Mouse (Mus musculus): ENCODE measurements around the gene Trim67. TPM values are rescaled to one million over a fixed set of nuclear protein-coding genes. Genes with fewer than 3 reads are reported as not detected.

Gene Trim67
- polyA plus RNA-seq, 1 experiment = 0.30 TPM

GRCm38 (mm10) chr8:124755481-124755880 lies 37.4 kb upstream of the Trim67 start:
- Histone ChIP-seq H3K27me3 (replicated peaks; ENCODE audit: control insufficient read depth, insufficient read depth, low read length) (no peaks in the 10 kb centered on the region), H3K27ac (ENCODE audit: insufficient read depth, low read depth, low read length) (no peak overlapping the region), H3K4me1 (ENCODE audit: control insufficient read depth, insufficient read depth, low read length) (no peaks in the 10 kb centered on the region; the same call in 1 of the 2 replicates), H3K4me3 (ENCODE audit: insufficient read depth, low read depth, low read length) (no peak overlapping the region), H3K36me3 (ENCODE audit: control insufficient read depth, insufficient read depth, low read length) (no peaks in the 10 kb centered on the region)
- DNase-seq = no peak
- WGBS = 83% methylated on average over 8 of the region's 8 CpGs
- TF ChIP-seq POLR2A (IDR thresholded peaks at IDR 0.05; ENCODE audit: low read depth, low read length) (no peak), CTCF (conservative IDR thresholded peaks at IDR 0.05; ENCODE audit: insufficient read depth, insufficient read length, low read depth, low read length) (no peak)

DNA sequence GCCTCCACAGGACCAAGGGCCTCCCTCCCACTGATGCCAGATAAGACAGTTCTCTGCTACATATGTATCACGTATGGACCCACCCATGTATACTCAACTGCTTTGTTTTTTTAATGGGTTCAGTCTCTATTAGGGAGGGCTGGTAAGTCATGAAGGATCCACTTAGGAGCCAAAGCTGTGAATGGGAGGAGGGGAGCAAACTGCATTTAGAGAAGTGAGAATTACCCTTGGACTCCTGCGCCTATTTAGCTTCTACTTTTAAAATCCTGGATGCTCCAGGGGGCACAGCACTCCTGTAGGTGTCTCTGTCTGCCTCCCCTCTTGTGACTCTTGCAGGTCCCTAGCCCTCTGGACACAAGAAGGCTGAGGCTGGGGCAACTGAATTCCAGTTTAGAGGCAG lies 36.7 kb upstream of the Trim67 start:
- TF ChIP-seq CTCF (conservative IDR thresholded peaks at IDR 0.05; ENCODE audit: insufficient read depth, insufficient read length, low read depth, low read length) (no peak), POLR2A (IDR thresholded peaks at IDR 0.05; ENCODE audit: low read depth, low read length) (no peak)
- Histone ChIP-seq H3K36me3 (ENCODE audit: control insufficient read depth, insufficient read depth, low read length) (no peaks in the 10 kb centered on the region), H3K27me3 (replicated peaks; ENCODE audit: control insufficient read depth, insufficient read depth, low read length) (no peaks in the 10 kb centered on the region), H3K27ac (ENCODE audit: insufficient read depth, low read depth, low read length) (no peak overlapping the region), H3K4me1 (ENCODE audit: control insufficient read depth, insufficient read depth, low read length) (no peaks in the 10 kb centered on the region; the same call in 1 of the 2 replicates), H3K4me3 (ENCODE audit: insufficient read depth, low read depth, low read length) (no peak overlapping the region)
- WGBS = 80% methylated on average over 2 of the region's 2 CpGs
- DNase-seq = no peak

DNA sequence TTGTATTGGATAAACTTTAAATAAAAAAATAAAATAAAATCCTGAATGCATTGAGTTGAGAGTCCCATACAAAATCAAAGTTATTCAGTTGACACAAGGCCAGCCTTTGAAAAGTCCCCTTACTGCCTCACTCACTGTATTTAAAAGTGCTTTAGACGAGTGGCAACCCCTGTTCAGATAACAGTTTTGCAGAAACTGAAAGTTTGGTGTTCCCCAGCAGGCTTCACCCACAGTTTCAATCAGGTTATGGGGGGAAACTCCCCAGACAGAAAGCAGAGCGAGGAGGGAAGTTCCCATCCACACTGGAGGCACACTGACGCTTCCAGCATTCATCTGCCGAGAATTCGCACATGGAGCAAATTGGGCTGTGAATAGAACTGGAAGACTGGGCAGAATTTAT lies 36.3 kb upstream of the Trim67 start:
- no peak for DNase-seq
- Histone ChIP-seq H3K4me3 (ENCODE audit: insufficient read depth, low read depth, low read length) (no peak overlapping the region), H3K27ac (ENCODE audit: insufficient read depth, low read depth, low read length) (no peak overlapping the region), H3K27me3 (replicated peaks; ENCODE audit: control insufficient read depth, insufficient read depth, low read length) (no peaks in the 10 kb centered on the region), H3K4me1 (ENCODE audit: control insufficient read depth, insufficient read depth, low read length) (no peaks in the 10 kb centered on the region; the same call in 1 of the 2 replicates), H3K36me3 (ENCODE audit: control insufficient read depth, insufficient read depth, low read length) (no peaks in the 10 kb centered on the region)
- WGBS = 83% methylated on average over 5 of the region's 5 CpGs
- TF ChIP-seq CTCF (conservative IDR thresholded peaks at IDR 0.05; ENCODE audit: insufficient read depth, insufficient read length, low read depth, low read length) = no peak
- TF ChIP-seq POLR2A (IDR thresholded peaks at IDR 0.05; ENCODE audit: low read depth, low read length) = no peak

GRCm38 (mm10) chr8:124758544-124758943 lies 34.3 kb upstream of the Trim67 start:
- no peaks in the 10 kb centered on the region; the same call in 1 of the 2 replicates for H3K4me1 ChIP-seq (ENCODE audit: control insufficient read depth, insufficient read depth, low read length)
- H3K36me3 ChIP-seq (ENCODE audit: control insufficient read depth, insufficient read depth, low read length) = no peaks in the 10 kb centered on the region
- H3K27me3 ChIP-seq (replicated peaks; ENCODE audit: control insufficient read depth, insufficient read depth, low read length) = no peaks in the 10 kb centered on the region
- DNase-seq = peak; percentile 31
- H3K4me3 ChIP-seq (ENCODE audit: insufficient read depth, low read depth, low read length) = no peak overlapping the region
- 37% methylated on average over 3 of the region's 3 CpGs for WGBS
- H3K27ac ChIP-seq (ENCODE audit: insufficient read depth, low read depth, low read length) = no peak overlapping the region
- TF ChIP-seq CTCF (conservative IDR thresholded peaks at IDR 0.05; ENCODE audit: insufficient read depth, insufficient read length, low read depth, low read length) = peak; percentile 80
- TF ChIP-seq POLR2A (IDR thresholded peaks at IDR 0.05; ENCODE audit: low read depth, low read length) = no peak

DNA sequence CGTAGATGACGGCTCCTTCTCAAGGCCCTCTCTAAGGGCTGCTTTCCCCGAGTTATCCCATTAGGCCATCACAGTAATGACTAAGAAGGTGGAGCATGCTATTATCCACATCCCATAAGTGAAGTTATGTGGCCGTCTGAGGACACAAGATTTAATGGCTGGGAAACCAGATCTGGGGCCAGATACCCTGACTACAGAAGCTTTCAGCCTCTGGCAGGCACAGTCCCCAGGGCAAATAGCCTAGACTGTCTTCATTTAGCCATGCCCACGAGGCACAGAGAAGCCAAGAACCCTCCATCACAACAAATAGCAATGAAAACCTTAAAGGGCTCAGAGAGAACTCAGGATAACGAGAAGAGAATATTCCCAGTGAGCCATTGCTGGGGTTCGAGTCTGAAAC lies 29.8 kb upstream of the Trim67 start:
- DNase-seq = no peak
- no peak overlapping the region for H3K4me3 ChIP-seq (ENCODE audit: insufficient read depth, low read depth, low read length)
- no peaks in the 10 kb centered on the region for H3K4me1 ChIP-seq (ENCODE audit: control insufficient read depth, insufficient read depth, low read length)
- WGBS = 67% methylated on average over 7 of the region's 7 CpGs
- H3K36me3 ChIP-seq (ENCODE audit: control insufficient read depth, insufficient read depth, low read length) = no peaks in the 10 kb centered on the region
- no peak for TF ChIP-seq POLR2A (IDR thresholded peaks at IDR 0.05; ENCODE audit: low read depth, low read length)
- no peak overlapping the region for H3K27ac ChIP-seq (ENCODE audit: insufficient read depth, low read depth, low read length)
- no peaks in the 10 kb centered on the region for H3K27me3 ChIP-seq (replicated peaks; ENCODE audit: control insufficient read depth, insufficient read depth, low read length)

DNA sequence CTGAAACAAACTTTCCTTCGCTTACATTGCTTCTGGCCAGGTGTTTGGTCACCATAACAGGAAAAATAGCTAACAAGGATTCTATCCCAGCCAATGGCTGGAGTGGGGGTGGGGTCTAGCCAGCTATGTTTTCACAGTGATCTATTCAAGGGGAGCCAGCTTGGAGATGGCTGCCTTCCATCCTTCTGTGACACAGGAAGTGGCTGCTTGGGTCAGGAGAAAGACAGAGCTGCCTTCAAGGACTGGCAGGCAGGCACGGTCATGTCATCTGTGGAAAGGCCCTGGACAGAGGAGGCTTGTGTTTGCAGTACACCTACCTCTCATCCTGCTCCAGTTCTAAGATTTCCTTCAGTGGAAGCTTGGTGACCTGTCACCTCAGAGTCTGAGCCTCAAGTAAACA lies 20.5 kb upstream of the Trim67 start:
- 73% methylated on average over 2 of the region's 2 CpGs for WGBS
- no peak for DNase-seq
- Histone ChIP-seq H3K4me3 (ENCODE audit: insufficient read depth, low read depth, low read length) (no peak overlapping the region), H3K27ac (ENCODE audit: insufficient read depth, low read depth, low read length) (no peak overlapping the region), H3K4me1 (ENCODE audit: control insufficient read depth, insufficient read depth, low read length) (no peaks in the 10 kb centered on the region), H3K36me3 (ENCODE audit: control insufficient read depth, insufficient read depth, low read length) (no peaks in the 10 kb centered on the region), H3K27me3 (replicated peaks; ENCODE audit: control insufficient read depth, insufficient read depth, low read length) (no peaks in the 10 kb centered on the region)
- TF ChIP-seq POLR2A (IDR thresholded peaks at IDR 0.05; ENCODE audit: low read depth, low read length) (no peak), CTCF (conservative IDR thresholded peaks at IDR 0.05; ENCODE audit: insufficient read depth, insufficient read length, low read depth, low read length) (no peak)

- Histone ChIP-seq H3K4me1 (ENCODE audit: control insufficient read depth, insufficient read depth, low read length) (no peaks in the 10 kb centered on the region), H3K4me3 (ENCODE audit: insufficient read depth, low read depth, low read length) (no peak overlapping the region), H3K27ac (ENCODE audit: insufficient read depth, low read depth, low read length) (no peak overlapping the region), H3K36me3 (ENCODE audit: control insufficient read depth, insufficient read depth, low read length) (no peaks in the 10 kb centered on the region), H3K27me3 (replicated peaks; ENCODE audit: control insufficient read depth, insufficient read depth, low read length) (no peaks in the 10 kb centered on the region)
- 19% methylated on average over 16 of the region's 16 CpGs for WGBS
- DNase-seq = peak; percentile 74
- TF ChIP-seq POLR2A (IDR thresholded peaks at IDR 0.05; ENCODE audit: low read depth, low read length) (no peak), CTCF (conservative IDR thresholded peaks at IDR 0.05; ENCODE audit: insufficient read depth, insufficient read length, low read depth, low read length) (peak; percentile 77)
These were observed 17.2 kb upstream of the Trim67 start for GRCm38 (mm10) chr8:124775695-124776094.

GRCm38 (mm10) chr8:124780236-124780635 lies 12.7 kb upstream of the Trim67 start:
- Histone ChIP-seq H3K36me3 (ENCODE audit: control insufficient read depth, insufficient read depth, low read length) (no peaks in the 10 kb centered on the region), H3K4me3 (ENCODE audit: insufficient read depth, low read depth, low read length) (no peak overlapping the region), H3K27me3 (replicated peaks; ENCODE audit: control insufficient read depth, insufficient read depth, low read length) (no peaks in the 10 kb centered on the region), H3K27ac (ENCODE audit: insufficient read depth, low read depth, low read length) (no peak overlapping the region), H3K4me1 (ENCODE audit: control insufficient read depth, insufficient read depth, low read length) (no peaks in the 10 kb centered on the region)
- DNase-seq = peak; percentile 7
- 13% methylated on average over 7 of the region's 7 CpGs for WGBS
- TF ChIP-seq POLR2A (IDR thresholded peaks at IDR 0.05; ENCODE audit: low read depth, low read length) = no peak
- no peak for TF ChIP-seq CTCF (conservative IDR thresholded peaks at IDR 0.05; ENCODE audit: insufficient read depth, insufficient read length, low read depth, low read length)

Measured in kidney, adult 2 months (tissue).